Mouse (Mus musculus): ENCODE data around the gene Gls.

DNA sequence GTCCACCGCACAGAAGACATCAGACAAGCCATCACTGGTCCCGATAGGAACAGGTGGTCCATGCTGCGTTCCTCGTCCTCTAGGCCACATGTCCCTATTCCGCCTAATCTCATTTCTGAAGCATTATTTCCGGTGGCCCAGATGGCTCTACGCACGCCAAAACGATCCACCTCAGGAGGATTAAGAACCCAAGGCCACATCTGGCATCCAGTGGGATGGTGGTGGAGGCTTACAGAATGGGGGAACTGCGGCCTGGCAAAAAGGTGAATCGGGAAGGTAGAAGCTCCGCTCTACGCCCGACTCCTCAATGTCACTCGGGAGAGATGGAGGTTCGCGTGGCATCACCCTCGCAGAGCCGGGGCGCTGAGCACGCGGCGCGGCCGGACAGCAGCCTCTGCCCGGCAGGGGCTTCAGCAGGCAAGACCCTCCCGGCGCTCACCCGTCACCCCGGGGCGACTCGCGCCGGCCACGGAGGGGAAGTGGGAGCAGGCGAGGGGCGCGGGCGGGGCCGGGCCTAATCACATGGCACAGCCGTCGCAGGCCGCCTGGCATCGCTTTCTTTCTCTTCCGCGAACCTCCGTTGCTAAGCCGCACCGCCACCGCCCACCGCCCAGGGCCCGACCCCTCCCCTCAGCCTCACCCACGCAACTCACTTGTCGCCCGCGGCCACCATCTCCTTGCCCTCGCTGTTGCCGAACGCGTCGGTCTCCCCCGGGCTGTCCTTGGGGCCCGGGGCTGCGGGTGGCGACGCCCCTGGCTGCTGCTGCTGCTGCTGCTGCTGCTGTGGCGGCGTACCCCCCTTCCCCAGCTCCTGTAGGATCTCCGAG, 880 bp downstream of the Gls start:
- TF ChIP-seq CTCF (IDR thresholded peaks at IDR 0.05; ENCODE audit: low read depth), result no peak
- no peak for TF ChIP-seq EP300 (IDR thresholded peaks at IDR 0.05; ENCODE audit: low read depth)

All from heart, postnatal 0 days (tissue).